Mouse (Mus musculus) hindbrain, embryonic 12.5 days (tissue): ENCODE measurements around the gene Lmna. TPM values are rescaled to one million over a fixed set of nuclear protein-coding genes. Genes with fewer than 3 reads are reported as not detected.

ENCODE experiments used
- ATAC-seq: fragments of 200-750 bp; cut with Nextera tagmentation; 2 replicates; pipeline ENCODE4 v1.8.0; 2017; ENCODE audit warnings: moderate TSS enrichment; ENCODE audit not compliant: low FRiP score
- H3K27ac ChIP-seq: fragments of 300-500 bp; sonication (generic); 2 replicates; pipeline ENCODE4 v1.5.1; 2016; ENCODE audit warnings: mild to moderate bottlenecking
- H3K27me3 ChIP-seq: fragments of 300-500 bp; sonication (generic); 2 replicates; pipeline ENCODE4 v1.6.1; 2016; ENCODE audit warnings: mild to moderate bottlenecking
- H3K36me3 ChIP-seq: fragments of 300-500 bp; sonication (generic); 2 replicates; pipeline ENCODE4 v1.6.1; 2016; ENCODE audit warnings: mild to moderate bottlenecking
- H3K4me1 ChIP-seq: fragments of 300-500 bp; sonication (generic); 2 replicates; pipeline ENCODE4 v1.6.1; 2016
- H3K4me2 ChIP-seq: fragments of 300-500 bp; sonication (generic); replicated peaks from 2 replicates; pipeline ENCODE4 v1.6.1; 2016; ENCODE audit warnings: mild to moderate bottlenecking
- H3K4me3 ChIP-seq: fragments of 300-500 bp; sonication (generic); 2 replicates; pipeline ENCODE4 v1.5.1; 2016; ENCODE audit warnings: mild to moderate bottlenecking
- H3K9ac ChIP-seq: fragments of 300-500 bp; sonication (generic); 2 replicates; pipeline ENCODE4 v1.6.1; 2016; ENCODE audit warnings: mild to moderate bottlenecking, moderate library complexity
- H3K9me3 ChIP-seq: fragments of 300-500 bp; sonication (generic); replicated peaks from 2 replicates; pipeline ENCODE4 v1.6.1; 2016; ENCODE audit warnings: mild to moderate bottlenecking
- whole genome bisulfite sequencing: fragments of 180-500 bp; shearing (Covaris S2); methylation state at CpG from one replicate; pipeline ENCODE4 v1.1.7; 2016; 5-methylcytosine and 5-hydroxymethylcytosine counted together
- polyA plus RNA-seq: library from polyadenylated mRNA; unstranded; fragments of >200 nt; fragmentation: Nextera tagmentation; extraction: Ambion mirVana; gene quantifications from 2 replicates; pipeline ENCODE4 v1.2.1, GENCODE M21; 2016

Gene Lmna
- polyA plus RNA-seq, 1 experiment from 2014 or later = 48.9 TPM

DNA sequence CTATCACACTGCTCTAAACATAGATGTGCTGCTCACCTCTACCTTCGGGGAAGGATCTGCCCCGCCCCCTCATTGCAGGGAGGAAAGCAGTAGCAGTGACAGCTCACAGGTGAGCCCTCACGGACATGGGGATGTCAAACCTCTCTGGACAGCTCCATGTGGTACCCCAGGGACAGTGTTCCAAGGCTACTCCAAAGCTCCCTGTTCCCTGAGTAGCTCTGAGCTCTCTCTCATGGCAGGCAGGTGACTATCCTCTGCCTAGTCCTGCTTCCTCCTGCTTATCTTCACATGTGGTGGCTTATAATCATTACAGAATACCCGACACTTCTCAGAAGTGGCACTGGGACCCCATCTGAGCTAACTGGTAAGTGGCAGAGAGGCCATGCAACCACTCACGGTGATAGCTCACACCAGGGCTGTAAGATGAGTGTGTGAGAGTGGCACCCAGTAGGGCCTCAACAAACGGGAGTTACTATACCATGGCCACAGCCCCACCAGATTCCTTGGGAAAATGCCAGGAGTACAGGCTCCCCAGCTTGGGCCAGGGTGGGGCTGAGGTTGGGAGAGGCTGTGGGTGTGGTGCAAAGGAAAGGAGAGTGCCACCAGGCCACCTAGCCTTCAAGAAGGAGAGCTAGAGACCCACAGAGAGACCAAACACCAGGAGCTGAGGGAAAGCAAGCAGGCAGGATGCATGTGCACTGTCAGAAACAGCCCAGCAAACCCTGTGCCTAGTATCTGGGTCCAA lies 37.1 kb upstream of the Lmna start:
- 76% methylated on average over 6 of the region's 6 CpGs for WGBS
- peaks cover 12% of the 10 kb centered on the region for H3K4me1 ChIP-seq
- no peak overlapping the region for H3K4me2 ChIP-seq
- no peak overlapping the region for H3K27ac ChIP-seq
- no peaks in the 10 kb centered on the region for H3K27me3 ChIP-seq
- H3K9ac ChIP-seq = no peak overlapping the region
- no peaks in the 10 kb centered on the region for H3K36me3 ChIP-seq
- H3K4me3 ChIP-seq = no peak overlapping the region
- no peaks in the 10 kb centered on the region for H3K9me3 ChIP-seq
- ATAC-seq = no peak

DNA sequence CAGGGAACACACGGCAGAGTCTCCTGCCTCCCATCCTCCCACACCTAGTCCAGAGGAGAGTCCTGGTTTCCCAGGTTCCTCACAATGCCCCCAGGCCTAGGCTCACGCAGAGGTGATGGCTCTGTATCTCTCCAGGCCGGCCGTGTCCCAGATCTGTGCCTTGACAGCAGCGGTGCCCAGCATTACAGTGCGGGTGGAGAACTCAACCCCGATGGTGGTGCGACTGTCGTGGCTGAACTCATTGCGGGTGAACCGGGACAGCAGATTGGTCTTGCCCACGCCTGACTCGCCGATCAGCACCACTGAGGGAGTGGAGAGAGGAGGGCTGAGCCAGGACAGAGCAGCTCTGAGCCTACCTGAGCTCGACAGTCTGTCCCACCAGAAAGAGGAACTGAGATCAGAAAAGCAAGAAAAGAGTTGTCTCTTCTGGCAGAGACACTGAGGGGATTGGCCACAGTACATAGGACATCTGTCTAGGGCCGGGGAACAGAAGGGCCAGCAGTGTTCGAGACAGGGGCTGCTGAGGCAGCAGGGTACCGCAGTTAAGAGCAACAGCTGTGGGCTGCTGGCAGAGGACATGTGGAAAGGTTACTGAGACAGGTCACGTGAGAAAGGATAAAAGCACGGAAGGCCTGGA lies 35.3 kb upstream of the Lmna start:
- no peak overlapping the region for H3K4me3 ChIP-seq
- peaks cover 17% of the 10 kb centered on the region for H3K4me1 ChIP-seq
- H3K9me3 ChIP-seq = no peaks in the 10 kb centered on the region
- H3K36me3 ChIP-seq = peaks cover 9% of the 10 kb centered on the region
- H3K9ac ChIP-seq = no peak overlapping the region
- ATAC-seq = no peak
- 0 out of 2 replicates have a peak overlapping the region, but pooled peaks have one; percentile 23 for H3K27ac ChIP-seq
- H3K4me2 ChIP-seq = no peak overlapping the region
- WGBS = 59% methylated on average over 20 of the region's 20 CpGs
- H3K27me3 ChIP-seq = no peaks in the 10 kb centered on the region

DNA sequence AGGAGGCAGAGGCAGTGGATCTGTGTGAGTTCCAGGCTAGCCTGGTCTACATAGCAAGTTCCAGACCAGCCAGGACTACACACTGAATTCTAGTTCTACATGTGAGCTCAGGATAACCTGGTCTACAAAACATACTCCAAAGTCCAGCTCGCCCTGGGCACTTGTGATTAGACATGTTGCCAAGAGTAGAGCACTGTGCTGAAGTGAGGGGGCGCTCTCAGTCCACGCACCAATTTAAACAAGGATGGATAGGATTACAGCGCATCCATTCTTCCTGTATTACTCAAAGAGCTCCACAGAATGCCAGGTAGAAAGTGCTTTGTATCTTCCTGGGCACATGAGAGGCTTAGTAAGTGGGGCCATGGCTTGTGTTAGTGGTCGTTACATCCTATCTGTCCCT lies 34.8 kb upstream of the Lmna start:
- H3K4me3 ChIP-seq = no peak overlapping the region
- H3K27ac ChIP-seq = no peak overlapping the region
- H3K36me3 ChIP-seq = peaks cover 12% of the 10 kb centered on the region
- H3K27me3 ChIP-seq = no peaks in the 10 kb centered on the region
- H3K9me3 ChIP-seq = no peaks in the 10 kb centered on the region
- H3K9ac ChIP-seq = no peak overlapping the region
- ATAC-seq = no peak
- no peak overlapping the region for H3K4me2 ChIP-seq
- H3K4me1 ChIP-seq = peaks cover 20% of the 10 kb centered on the region
- WGBS = 40% methylated on average over 5 of the region's 5 CpGs

DNA sequence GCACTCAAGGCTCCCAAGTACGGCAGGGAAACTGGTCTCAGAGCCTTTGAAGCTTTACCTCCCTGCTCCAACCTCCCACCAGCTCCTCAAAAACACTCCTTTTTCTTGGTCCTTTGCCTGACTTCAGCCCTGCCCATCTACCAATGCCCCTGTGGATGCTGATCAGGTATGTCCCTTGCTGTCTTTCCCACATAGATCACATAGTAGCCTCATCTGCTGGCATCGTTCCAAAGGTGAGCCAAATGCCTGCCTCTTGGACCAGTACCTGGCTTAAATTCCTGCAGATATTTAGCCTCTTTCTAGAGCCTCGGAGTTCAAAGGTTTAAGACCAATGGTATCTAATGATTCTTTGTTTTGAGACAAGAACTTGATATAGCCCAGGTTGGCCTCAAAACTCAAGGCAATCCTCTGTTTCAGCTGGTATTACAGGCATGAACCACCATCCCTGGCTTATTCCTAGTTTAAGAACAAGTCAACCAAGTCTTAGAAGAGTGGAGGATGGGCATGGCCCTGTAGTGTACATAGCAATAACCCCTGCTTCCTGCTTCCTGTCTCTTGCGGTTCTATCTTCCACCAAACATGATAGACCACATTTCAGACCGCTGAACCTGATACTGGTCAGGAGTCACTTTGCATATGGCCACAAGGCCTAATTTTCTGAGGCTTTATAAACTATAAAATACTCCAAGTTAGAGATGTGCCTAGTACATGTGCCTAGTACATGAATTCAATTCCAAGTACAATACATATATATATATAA lies 34.1 kb upstream of the Lmna start:
- 79% methylated on average over 5 of the region's 5 CpGs for WGBS

DNA sequence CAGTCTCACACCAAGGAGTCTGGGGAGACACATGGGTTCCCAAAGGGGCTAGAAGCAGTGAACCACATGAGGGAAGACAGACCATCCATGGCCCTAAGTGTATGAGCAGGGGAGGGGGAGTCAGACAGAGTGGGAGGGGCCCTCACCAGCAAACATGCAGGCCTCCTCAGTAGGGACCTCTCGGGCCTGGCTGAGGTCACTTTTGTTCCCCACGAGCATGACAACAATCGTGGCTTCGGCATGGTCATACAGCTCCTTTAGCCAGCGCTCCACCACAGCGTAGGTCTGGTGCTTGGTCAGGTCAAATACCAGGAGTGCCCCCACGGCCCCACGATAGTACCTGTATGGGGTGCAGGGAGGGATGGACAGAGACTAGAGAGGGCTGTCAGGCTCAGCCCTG lies 33.4 kb upstream of the Lmna start:
- WGBS = 83% methylated on average over 8 of the region's 8 CpGs
- no peak for ATAC-seq
- H3K4me2 ChIP-seq = no peak overlapping the region

More for the DNA sequence above, 34.1 kb upstream of the Lmna start:
- Histone ChIP-seq H3K9ac (no peak overlapping the region), H3K4me3 (no peak overlapping the region), H3K4me1 (peaks cover 25% of the 10 kb centered on the region), H3K27ac (no peak overlapping the region), H3K9me3 (no peaks in the 10 kb centered on the region), H3K4me2 (no peak overlapping the region), H3K36me3 (peaks cover 13% of the 10 kb centered on the region), H3K27me3 (no peaks in the 10 kb centered on the region)
- ATAC-seq = no peak

DNA sequence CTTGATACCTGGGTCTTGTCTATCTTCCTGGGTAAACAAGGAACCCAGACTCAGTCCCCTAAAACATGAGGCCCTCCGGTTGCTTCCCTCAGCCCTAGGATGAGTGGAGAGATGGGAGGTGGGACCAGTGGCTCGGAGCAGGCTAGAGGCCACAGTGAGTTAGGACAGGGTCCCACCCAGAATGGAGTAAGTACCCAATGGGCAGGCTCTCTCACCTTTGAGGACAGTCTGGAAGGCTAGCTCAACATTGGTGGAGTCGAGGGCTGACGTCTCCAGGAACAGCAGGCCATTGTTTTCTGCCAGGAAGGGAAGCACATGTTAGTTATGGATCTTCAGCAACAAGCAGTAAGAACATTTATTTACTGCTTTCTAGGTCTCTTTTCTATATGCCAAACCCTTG lies 32.7 kb upstream of the Lmna start:
- no peak overlapping the region for H3K4me2 ChIP-seq
- peaks cover 39% of the 10 kb centered on the region for H3K4me1 ChIP-seq
- no peaks in the 10 kb centered on the region for H3K9me3 ChIP-seq
- 78% methylated on average over 4 of the region's 4 CpGs for WGBS
- ATAC-seq = no peak
- H3K4me3 ChIP-seq = no peak overlapping the region
- no peak overlapping the region for H3K27ac ChIP-seq
- peaks cover 27% of the 10 kb centered on the region for H3K36me3 ChIP-seq
- H3K9ac ChIP-seq = no peak overlapping the region
- H3K27me3 ChIP-seq = no peaks in the 10 kb centered on the region

More for the DNA sequence above, 33.4 kb upstream of the Lmna start:
- no peak overlapping the region for H3K4me3 ChIP-seq
- no peaks in the 10 kb centered on the region for H3K9me3 ChIP-seq
- no peaks in the 10 kb centered on the region for H3K27me3 ChIP-seq
- peaks cover 20% of the 10 kb centered on the region for H3K36me3 ChIP-seq
- H3K4me1 ChIP-seq = peaks cover 32% of the 10 kb centered on the region
- H3K27ac ChIP-seq = no peak overlapping the region
- H3K9ac ChIP-seq = no peak overlapping the region

DNA sequence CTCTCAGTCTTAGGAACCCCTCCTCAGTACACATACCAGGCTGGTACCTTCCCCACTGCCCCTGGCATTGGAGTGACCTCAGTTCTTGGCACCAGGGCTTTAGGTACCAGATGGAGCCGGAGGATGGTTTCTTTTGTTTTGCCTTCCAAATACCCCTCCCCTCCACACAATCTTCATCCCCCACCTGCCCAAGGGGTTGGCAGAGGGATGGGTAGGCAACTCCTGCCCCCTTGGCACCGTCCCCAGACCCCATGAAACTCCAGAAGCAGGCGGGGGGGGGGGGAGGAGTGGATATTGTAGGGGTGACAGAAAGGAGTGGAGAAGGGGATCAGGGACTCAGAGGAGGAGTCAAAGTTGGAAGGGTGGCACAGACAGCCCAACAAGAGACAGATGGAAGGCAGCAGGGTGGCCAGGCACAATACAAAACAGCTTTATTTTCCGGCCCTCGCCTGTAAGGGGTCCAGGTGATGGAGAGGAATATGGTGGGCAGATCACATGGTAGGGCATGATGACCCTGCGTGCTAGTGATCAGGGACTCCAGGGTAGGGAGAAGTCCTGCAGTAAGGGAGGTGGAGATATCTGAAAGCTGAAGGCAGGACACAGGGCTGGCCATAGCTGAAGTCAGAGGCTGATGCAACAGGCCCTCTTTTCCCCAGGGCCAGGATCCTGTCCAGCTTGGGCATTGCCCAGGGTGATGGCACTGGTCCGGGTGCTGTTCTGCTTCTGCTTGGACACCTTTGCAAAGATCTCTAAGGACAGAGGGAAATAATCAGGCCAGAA lies 32.1 kb upstream of the Lmna start:
- ATAC-seq = peak; percentile 21
- Histone ChIP-seq H3K27ac (peak overlapping the region; percentile 45; the same call in 1 of the 2 replicates), H3K4me1 (peaks cover 45% of the 10 kb centered on the region), H3K4me2 (no peak overlapping the region), H3K9ac (no peak overlapping the region), H3K9me3 (no peaks in the 10 kb centered on the region), H3K4me3 (no peak overlapping the region), H3K36me3 (peaks cover 33% of the 10 kb centered on the region), H3K27me3 (no peaks in the 10 kb centered on the region)
- WGBS = 71% methylated on average over 6 of the region's 7 CpGs

DNA sequence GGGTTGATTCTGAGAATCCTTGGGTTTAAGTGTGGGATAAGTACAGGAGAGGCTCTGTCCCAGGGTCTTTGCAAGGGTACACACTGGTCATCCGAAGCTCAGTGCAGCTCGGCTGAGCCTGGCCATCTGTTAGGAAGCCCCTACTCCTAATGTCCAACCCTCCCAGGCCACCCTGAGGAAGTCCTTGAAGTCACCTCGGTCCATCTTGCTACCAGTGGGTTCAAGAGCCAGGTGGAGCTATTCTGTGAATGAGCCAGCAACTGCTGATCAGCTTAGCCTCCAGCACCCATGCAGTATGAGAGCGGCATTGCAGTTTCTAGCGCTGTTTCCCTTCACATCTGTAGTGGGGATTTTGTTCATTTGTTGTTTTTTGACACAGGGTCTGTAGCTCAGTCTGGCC lies 30.3 kb upstream of the Lmna start:
- Histone ChIP-seq H3K36me3 (peaks cover 48% of the 10 kb centered on the region), H3K9ac (peak overlapping the region; percentile 51), H3K4me2 (no peak overlapping the region; the same call in 1 of the 2 replicates), H3K4me3 (no peak overlapping the region), H3K4me1 (peaks cover 63% of the 10 kb centered on the region), H3K9me3 (no peaks in the 10 kb centered on the region), H3K27me3 (no peaks in the 10 kb centered on the region), H3K27ac (peak overlapping the region; percentile 52)
- WGBS = 59% methylated on average over 5 of the region's 5 CpGs
- ATAC-seq = no peak

DNA sequence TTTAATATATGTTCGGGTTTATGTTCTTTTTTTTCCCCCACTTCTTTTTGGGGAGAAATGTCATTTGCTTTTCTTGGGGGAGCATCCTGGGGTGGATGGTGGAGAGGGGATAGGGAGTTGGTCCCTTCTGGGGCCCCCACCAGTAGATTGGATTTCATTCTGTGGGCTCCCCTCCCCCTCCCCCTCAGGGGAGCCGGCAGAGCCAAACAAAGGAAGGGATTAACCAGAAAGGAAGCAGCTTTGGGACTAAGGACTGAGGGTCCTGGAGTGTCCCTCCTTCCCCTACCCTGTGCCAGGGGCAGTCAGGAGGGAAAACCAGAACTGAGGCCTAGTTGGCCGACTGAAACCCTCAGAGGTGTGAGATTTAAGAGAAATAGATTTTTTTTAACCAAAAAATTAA lies 29.6 kb upstream of the Lmna start:
- Histone ChIP-seq H3K9ac (no peak overlapping the region), H3K4me1 (peaks cover 70% of the 10 kb centered on the region), H3K4me3 (no peak overlapping the region)

DNA sequence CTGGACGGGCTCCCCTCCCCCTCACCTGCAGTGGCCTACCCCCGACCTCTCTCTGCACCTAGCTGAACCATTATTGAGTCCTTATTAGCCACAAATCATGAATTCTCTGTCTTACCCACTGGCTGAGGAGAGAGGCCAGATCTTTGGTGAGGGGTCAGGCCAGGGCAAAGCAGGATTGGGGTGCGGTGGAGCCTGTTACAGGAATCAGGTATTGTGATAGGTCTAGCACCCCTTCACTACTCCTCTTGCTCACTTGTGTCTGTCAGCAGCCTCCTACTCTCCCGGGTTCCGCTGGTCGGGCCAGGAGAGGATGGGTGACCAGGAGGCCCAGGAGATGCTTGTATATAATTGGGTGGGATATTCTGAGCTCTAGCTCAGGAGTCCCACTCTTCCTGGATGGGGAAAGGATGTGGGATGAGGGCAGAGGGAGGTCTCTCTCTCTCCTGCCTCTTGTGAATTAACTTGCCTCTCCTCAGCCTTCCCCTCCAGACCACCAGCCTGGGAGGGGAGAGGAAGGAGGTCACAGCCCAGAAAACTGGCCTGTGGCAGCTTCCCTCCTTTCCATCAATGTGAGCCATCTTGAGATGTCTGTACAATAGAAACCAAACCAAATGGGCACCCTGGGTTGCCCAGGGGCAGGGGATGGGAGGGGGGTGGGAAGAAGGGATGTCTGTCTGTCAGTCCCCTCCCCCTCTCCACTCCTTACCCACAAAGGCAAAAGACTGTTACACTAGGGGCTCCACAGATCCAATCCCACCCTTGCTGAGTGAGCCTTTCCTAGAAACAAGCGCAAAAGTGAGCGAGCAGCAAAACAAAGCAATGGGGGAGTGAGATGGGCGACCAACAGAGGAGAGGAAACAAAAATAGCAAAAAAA lies 28.8 kb upstream of the Lmna start:
- Histone ChIP-seq H3K4me1 (peaks cover 73% of the 10 kb centered on the region), H3K27ac (peak overlapping the region; percentile 68), H3K4me3 (peak overlapping the region; percentile 94), H3K4me2 (peak overlapping the region; percentile 95), H3K36me3 (peaks cover 48% of the 10 kb centered on the region), H3K9ac (peak overlapping the region; percentile 46), H3K9me3 (no peaks in the 10 kb centered on the region), H3K27me3 (no peaks in the 10 kb centered on the region)
- whole genome bisulfite sequencing = 21% methylated on average over 9 of the region's 9 CpGs
- no peak for ATAC-seq

More for the DNA sequence above, 29.6 kb upstream of the Lmna start:
- Histone ChIP-seq H3K4me2 (peak overlapping the region; percentile 22; the same call in 1 of the 2 replicates), H3K9me3 (no peaks in the 10 kb centered on the region), H3K36me3 (peaks cover 48% of the 10 kb centered on the region), H3K27ac (peak overlapping the region; percentile 30; the same call in 1 of the 2 replicates), H3K27me3 (no peaks in the 10 kb centered on the region)
- ATAC-seq = no peak; the same call in 1 of the 2 replicates
- WGBS = 10% methylated on average over 3 of the region's 3 CpGs

DNA sequence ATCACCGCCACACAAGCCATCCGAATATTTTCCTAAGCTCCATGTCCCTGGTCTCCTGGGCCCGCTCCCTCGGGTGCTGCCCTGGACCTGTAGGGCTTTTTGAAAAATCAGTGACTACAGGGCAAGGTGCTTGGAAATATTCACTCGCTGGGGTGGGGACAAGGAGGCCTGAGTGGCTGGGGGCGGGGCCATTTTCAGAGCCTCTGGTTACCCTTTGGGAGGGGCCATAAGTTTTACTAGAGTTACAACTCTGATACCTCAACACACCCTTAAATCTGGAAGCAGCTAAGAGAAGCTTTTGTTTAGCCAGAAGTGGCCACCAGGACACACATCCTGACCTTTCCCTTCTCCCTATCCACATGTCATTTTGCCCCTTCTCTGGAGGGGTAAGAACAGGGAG lies 27.4 kb upstream of the Lmna start:
- H3K36me3 ChIP-seq = peaks cover 48% of the 10 kb centered on the region
- H3K4me2 ChIP-seq = peak overlapping the region; percentile 95
- WGBS = 63% methylated on average over 6 of the region's 6 CpGs
- H3K9me3 ChIP-seq = no peaks in the 10 kb centered on the region
- H3K9ac ChIP-seq = peak overlapping the region; percentile 99
- H3K27me3 ChIP-seq = no peaks in the 10 kb centered on the region
- peak overlapping the region; percentile 66 for H3K27ac ChIP-seq
- peaks cover 69% of the 10 kb centered on the region for H3K4me1 ChIP-seq
- ATAC-seq = no peak
- H3K4me3 ChIP-seq = peak overlapping the region; percentile 94
